Mouse (Mus musculus) CH12.LX (cell line): ENCODE data around the gene Sept9. TPM values are rescaled to one million over a fixed set of nuclear protein-coding genes. Genes with fewer than 3 reads are reported as not detected.

Experiments
- DNase-seq: peaks from one replicate; pipeline ENCODE4 v3.0.0-alpha.2; 2013; ENCODE audit errors: extremely low read depth
- H3K27ac ChIP-seq: 2 replicates; pipeline ENCODE4 v1.5.1; 2012; ENCODE audit warnings: low read depth, mild to moderate bottlenecking, control low read depth, moderate library complexity; ENCODE audit not compliant: insufficient read depth
- H3K27me3 ChIP-seq: replicated peaks from 2 replicates; pipeline ENCODE3; 2012; ENCODE audit warnings: inconsistent platforms
- H3K36me3 ChIP-seq, 2 experiments: replicated peaks in 1 of 2; 2 replicates each; pipeline versions ENCODE3 to v1.6.1; 2012; ENCODE audit warnings: inconsistent platforms in 1 of 2, low read length in 1 of 2, mild to moderate bottlenecking in 1 of 2, mixed read lengths in 1 of 2, moderate library complexity in 1 of 2; ENCODE audit not compliant: control insufficient read depth in 1 of 2, insufficient read depth in 1 of 2
- H3K4me1 ChIP-seq, 2 experiments: 2 replicates each; pipeline ENCODE4 v1.6.1; 2012; ENCODE audit warnings: inconsistent platforms in 1 of 2, moderate library complexity in 1 of 2; ENCODE audit not compliant: insufficient read depth in 2 of 2, control insufficient read depth in 1 of 2
- H3K4me2 ChIP-seq: 2 replicates; pipeline ENCODE4 v1.6.1; 2012; ENCODE audit warnings: low read depth, mild to moderate bottlenecking, control low read depth; ENCODE audit not compliant: poor library complexity, insufficient read depth, severe bottlenecking
- H3K4me3 ChIP-seq, 3 experiments: fragments of 150-350 bp in 1 of 3; sonication (generic) in 1 of 3; replicated peaks in 1 of 3; 2 replicates each; pipeline versions ENCODE3 to v1.5.1; 2011 to 2012; ENCODE audit warnings: low read depth in 2 of 3, low read length in 2 of 3, mild to moderate bottlenecking in 2 of 3, moderate library complexity in 2 of 3, control low read depth in 1 of 3, improper control_type of control experiment in 1 of 3, inconsistent platforms in 1 of 3, mixed read lengths in 1 of 3; ENCODE audit not compliant: poor library complexity in 1 of 3
- H3K79me2 ChIP-seq: replicated peaks from 2 replicates; pipeline ENCODE4 v1.6.1; 2012; ENCODE audit warnings: mild to moderate bottlenecking, moderate library complexity; ENCODE audit not compliant: control insufficient read depth, poor library complexity, insufficient read depth, severe bottlenecking; ENCODE audit errors: extremely low read depth
- H3K9ac ChIP-seq: 2 replicates; pipeline ENCODE4 v1.6.1; 2012; ENCODE audit warnings: low read depth, mild to moderate bottlenecking, control low read depth, moderate library complexity; ENCODE audit not compliant: insufficient read depth
- H3K9me3 ChIP-seq: replicated peaks from 2 replicates; pipeline ENCODE3; 2012; ENCODE audit warnings: low read length, inconsistent platforms, mixed read lengths
- E2F4 ChIP-seq: IDR thresholded peaks from 2 replicates; pipeline ENCODE4 v1.6.1; 2011; ENCODE audit warnings: low read depth, low read length, improper control_type of control experiment; ENCODE audit not compliant: insufficient replicate concordance
- ELF1 ChIP-seq: IDR thresholded peaks from 2 replicates; pipeline ENCODE4 v1.6.1; 2014; ENCODE audit warnings: low read depth, mild to moderate bottlenecking, inconsistent platforms, low read length, improper control_type of control experiment
- EP300 ChIP-seq: IDR thresholded peaks from 2 replicates; pipeline ENCODE4 v1.6.1; 2011; ENCODE audit warnings: low read length, improper control_type of control experiment
- ETS1 ChIP-seq: conservative IDR thresholded peaks from 2 replicates; pipeline ENCODE4 v1.6.1; 2012; ENCODE audit warnings: low read depth, mild to moderate bottlenecking, inconsistent platforms, low read length, improper control_type of control experiment, moderate library complexity
- GABPA ChIP-seq: IDR thresholded peaks from 2 replicates; pipeline ENCODE4 v1.6.1; 2012; ENCODE audit warnings: low read depth, low read length, improper control_type of control experiment, inconsistent platforms; ENCODE audit not compliant: insufficient replicate concordance
- IRF4 ChIP-seq: IDR thresholded peaks from 2 replicates; pipeline ENCODE4 v1.6.1; 2014; ENCODE audit warnings: low read depth, mild to moderate bottlenecking, inconsistent platforms, low read length, improper control_type of control experiment
- KAT2A ChIP-seq: IDR thresholded peaks from 2 replicates; pipeline ENCODE4 v1.6.1; 2012; ENCODE audit warnings: low read length, improper control_type of control experiment, inconsistent platforms; ENCODE audit not compliant: insufficient replicate concordance
- MAX ChIP-seq: IDR thresholded peaks from 2 replicates; pipeline ENCODE4 v1.6.1; 2011; ENCODE audit warnings: low read length, improper control_type of control experiment
- MAZ ChIP-seq: IDR thresholded peaks from 2 replicates; pipeline ENCODE4 v1.6.1; 2012; ENCODE audit warnings: low read depth, mild to moderate bottlenecking, inconsistent platforms, low read length, improper control_type of control experiment, moderate library complexity
- MXI1 ChIP-seq: IDR thresholded peaks from 2 replicates; pipeline ENCODE4 v1.6.1; 2011; ENCODE audit warnings: mild to moderate bottlenecking, low read depth, low read length, improper control_type of control experiment
- MYC ChIP-seq: IDR thresholded peaks from 2 replicates; pipeline ENCODE4 v1.6.1; 2011; ENCODE audit warnings: low read depth, mild to moderate bottlenecking, improper control_type of control experiment, low read length
- NELFE ChIP-seq: IDR thresholded peaks from 2 replicates; pipeline ENCODE4 v1.6.1; 2011; ENCODE audit warnings: low read depth, low read length, improper control_type of control experiment
- PAX5 ChIP-seq: IDR thresholded peaks from 2 replicates; pipeline ENCODE4 v1.6.1; 2012; ENCODE audit warnings: low read length, inconsistent platforms, mixed read lengths
- POLR2A ChIP-seq: IDR thresholded peaks from 2 replicates; pipeline ENCODE4 v1.6.1; 2011; ENCODE audit warnings: low read depth, mild to moderate bottlenecking, improper control_type of control experiment, low read length
- RAD21 ChIP-seq: IDR thresholded peaks from 2 replicates; pipeline ENCODE4 v1.6.1; 2011; ENCODE audit warnings: low read depth, mild to moderate bottlenecking, low read length, improper control_type of control experiment, moderate library complexity
- SMC3 ChIP-seq: IDR thresholded peaks from 2 replicates; pipeline ENCODE4 v1.6.1; 2011; ENCODE audit warnings: low read depth, low read length, improper control_type of control experiment
- TCF12 ChIP-seq: IDR thresholded peaks from 2 replicates; pipeline ENCODE4 v1.6.1; 2014; ENCODE audit warnings: low read depth, mild to moderate bottlenecking, inconsistent platforms, low read length, improper control_type of control experiment
- UBTF ChIP-seq: IDR thresholded peaks from 2 replicates; pipeline ENCODE4 v1.6.1; 2012; ENCODE audit warnings: low read depth, mild to moderate bottlenecking, inconsistent platforms, low read length, improper control_type of control experiment, moderate library complexity
- USF1 ChIP-seq: IDR thresholded peaks from 2 replicates; pipeline ENCODE4 v1.6.1; 2014; ENCODE audit warnings: low read depth, mild to moderate bottlenecking, inconsistent platforms, low read length, improper control_type of control experiment
- USF2 ChIP-seq: conservative IDR thresholded peaks from 2 replicates; pipeline ENCODE4 v1.6.1; 2011; ENCODE audit warnings: low read depth, low read length, improper control_type of control experiment
- ZKSCAN1 ChIP-seq: IDR thresholded peaks from 2 replicates; pipeline ENCODE4 v1.6.1; 2012; ENCODE audit warnings: low read depth, inconsistent platforms, low read length, improper control_type of control experiment, borderline replicate concordance
- ZMIZ1 ChIP-seq: IDR thresholded peaks from 2 replicates; pipeline ENCODE4 v1.6.1; 2012; ENCODE audit warnings: low read depth, mild to moderate bottlenecking, inconsistent platforms, low read length, improper control_type of control experiment
- dilution Hi-C: fragments of 300-500 bp; cut with MboI; formaldehyde crosslinking; loops from 2 replicates; pipeline ENCODE4 v1.14.3; 2020; ENCODE audit warnings: low sequenced_read_pairs; ENCODE audit not compliant: extremely low pct_unique_long_range_greater_than_20kb, extremely low pct_ligation_motif_present
- in situ Hi-C: fragments of 300-500 bp; cut with MboI; formaldehyde crosslinking; loops from 3 replicates; pipeline ENCODE4 v1.14.3; 2019; ENCODE audit warnings: low sequenced_read_pairs, low pct_ligation_motif_present, low pct_unique_long_range_greater_than_20kb, mixed read lengths
- polyA plus RNA-seq: library from polyadenylated mRNA; unstranded; fragments of >175 nt; gene quantifications from 2 replicates; pipeline ENCODE4 v1.2.1, GENCODE M21; 2012; ENCODE audit warnings: low read depth; ENCODE audit not compliant: insufficient read length
- total RNA-seq, 2 experiments: library from RNA; depleted of rRNA; stranded (reverse); fragments of 300-350 nt in 1 of 2; fragments of >200 nt in 1 of 2; gene quantifications; 2 replicates each; pipeline ENCODE4 v1.2.3; 2012 to 2014

The Sept9 gene
- total and polyA plus RNA-seq, 3 experiments: 47.6 to 128 (median 110) TPM

- Histone ChIP-seq H3K27ac (no peak overlapping the region), H3K9ac (no peak overlapping the region), H3K9me3 (peaks cover 3% of the 10 kb centered on the region), H3K27me3 (peaks cover 43% of the 10 kb centered on the region), H3K4me3 (no peak overlapping the region), H3K36me3 (no peaks in the 10 kb centered on the region), H3K4me1 (peaks cover 0 to 3% of the 10 kb centered on the region in 2 experiments; a peak in 1 of 4 replicates), H3K4me2 (no peak overlapping the region), H3K79me2 (no peaks in the 10 kb centered on the region)
- in situ Hi-C loops: no loop called here
- TF ChIP-seq EP300 (no peak), GABPA (no peak), KAT2A (no peak), E2F4 (no peak), SMC3 (no peak), MYC (no peak), MAZ (no peak), ETS1 (no peak), UBTF (no peak), ELF1 (no peak), RAD21 (no peak), USF2 (no peak), ZKSCAN1 (no peak), ZMIZ1 (no peak), NELFE (no peak), USF1 (no peak), MXI1 (no peak)
- dilution Hi-C loops: no loop called here
- DNase-seq: no peak
These were observed 180.3 kb downstream of the Sept9 start for GRCm38 (mm10) chr11:117379774-117380173.

GRCm38 (mm10) chr11:117384235-117384634 lies 184.8 kb downstream of the Sept9 start:
- TF ChIP-seq NELFE (no peak), MYC (no peak), MAX (no peak), PAX5 (no peak), IRF4 (no peak), POLR2A (no peak), KAT2A (no peak), ETS1 (no peak), TCF12 (no peak)
- no peak for DNase-seq
- in situ Hi-C loops: no loop called here
- H3K27me3 ChIP-seq: peaks cover 33% of the 10 kb centered on the region
- no peaks in the 10 kb centered on the region for H3K36me3 ChIP-seq
- dilution Hi-C loops: no loop called here
- H3K9me3 ChIP-seq: peaks cover 3% of the 10 kb centered on the region
- H3K79me2 ChIP-seq: no peaks in the 10 kb centered on the region
- H3K4me1 ChIP-seq: peaks cover 0 to 6% of the 10 kb centered on the region in 2 experiments; a peak in 1 of 4 replicates
- H3K27ac ChIP-seq: no peak overlapping the region
- no peak overlapping the region for H3K9ac ChIP-seq
- H3K4me3 ChIP-seq: no peak overlapping the region
- H3K4me2 ChIP-seq: no peak overlapping the region
